Mouse (Mus musculus) c-Kit-positive CD71-positive TER-119-positive erythroid progenitor cells, embryonic 14.5 days (primary cell): ENCODE results near the gene Bzw2.

ENCODE experiments used
- DNase-seq: peaks from one replicate; pipeline ENCODE4 v3.0.0-alpha.2; 2013; ENCODE audit warnings: low spot score

Bzw2 gene

GRCm38 (mm10) chr12:36135409-36135808, 22.5 kb downstream of the Bzw2 start:
- no peak for DNase-seq

- DNase-seq: no peak
Observed at GRCm38 (mm10) chr12:36134111-36134510, 23.8 kb downstream of the Bzw2 start.

- no peak for DNase-seq
Observed at GRCm38 (mm10) chr12:36133547-36133946, 24.3 kb downstream of the Bzw2 start.

GRCm38 (mm10) chr12:36132668-36133067, 25.2 kb downstream of the Bzw2 start:
- DNase-seq: no peak

GRCm38 (mm10) chr12:36132254-36132653, 25.6 kb downstream of the Bzw2 start:
- DNase-seq: no peak

- no peak for DNase-seq
Observed at GRCm38 (mm10) chr12:36129826-36130225, 28.1 kb downstream of the Bzw2 start.

- no peak for DNase-seq
Observed at GRCm38 (mm10) chr12:36126049-36126448, 31.8 kb downstream of the Bzw2 start.

GRCm38 (mm10) chr12:36119244-36119643, 38.6 kb downstream of the Bzw2 start:
- DNase-seq: no peak

- DNase-seq: no peak
Observed at GRCm38 (mm10) chr12:36117161-36117560, 40.7 kb downstream of the Bzw2 start.

- no peak for DNase-seq
Observed at GRCm38 (mm10) chr12:36112081-36112480, 45.8 kb downstream of the Bzw2 start.

GRCm38 (mm10) chr12:36111110-36111509, 46.8 kb downstream of the Bzw2 start:
- DNase-seq: no peak

GRCm38 (mm10) chr12:36110457-36110856, 47.4 kb downstream of the Bzw2 start:
- DNase-seq: no peak

GRCm38 (mm10) chr12:36108442-36108841, 49.4 kb downstream of the Bzw2 start:
- DNase-seq: no peak

GRCm38 (mm10) chr12:36103592-36103910, 54.3 kb downstream of the Bzw2 start:
- DNase-seq: no peak

GRCm38 (mm10) chr12:36102733-36103591, 54.9 kb downstream of the Bzw2 start:
- DNase-seq: no peak

GRCm38 (mm10) chr12:36095371-36095880, 62.5 kb downstream of the Bzw2 start:
- DNase-seq: no peak

- DNase-seq: no peak
Observed at GRCm38 (mm10) chr12:36093081-36093670, 64.7 kb downstream of the Bzw2 start.

- no peak for DNase-seq
Observed at GRCm38 (mm10) chr12:36091964-36092363, 65.9 kb downstream of the Bzw2 start.

- DNase-seq: no peak
Observed at GRCm38 (mm10) chr12:36089221-36089620, 68.7 kb downstream of the Bzw2 start.

- DNase-seq: no peak
Observed at GRCm38 (mm10) chr12:36088804-36089203, 69.1 kb downstream of the Bzw2 start.

GRCm38 (mm10) chr12:36085380-36085779, 72.5 kb downstream of the Bzw2 start:
- DNase-seq: no peak

GRCm38 (mm10) chr12:36078101-36078899, 79.6 kb downstream of the Bzw2 start:
- no peak for DNase-seq

- no peak for DNase-seq
Observed at GRCm38 (mm10) chr12:36072860-36073259, 85.0 kb downstream of the Bzw2 start.
